Mouse (Mus musculus): ENCODE results near the gene Pxdc1. TPM values are rescaled to one million over a fixed set of nuclear protein-coding genes. Genes with fewer than 3 reads are reported as not detected.
A peak's percentile ranks its signal among the peaks of the same experiment; 100 is the strongest.

Gene Pxdc1
- polyA plus RNA-seq, 1 experiment from 2014 or later = 5.9 TPM

DNA sequence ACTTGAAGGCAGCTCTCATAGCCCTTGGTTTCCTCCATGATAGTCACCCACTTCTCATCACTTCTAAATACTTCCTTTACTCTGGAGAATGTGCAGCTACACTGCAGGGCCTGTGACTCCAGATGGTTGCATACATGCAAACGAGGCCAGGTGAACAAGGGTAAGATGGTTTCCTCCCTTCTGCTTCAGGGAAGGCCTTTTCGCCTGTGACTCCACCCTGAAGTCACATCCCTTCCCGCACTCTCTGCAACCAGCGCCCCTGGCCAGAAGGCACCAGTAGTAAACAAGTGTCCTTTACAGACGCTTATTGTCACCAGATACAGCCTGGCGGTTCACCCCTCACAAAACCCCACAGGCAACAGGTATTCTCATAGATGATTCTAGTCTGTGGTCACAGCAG lies 2.9 kb downstream of the Pxdc1 start:
- H3K27ac ChIP-seq = no peak overlapping the region
- peaks cover 66% of the 10 kb centered on the region for H3K27me3 ChIP-seq
- peaks cover 18% of the 10 kb centered on the region for H3K4me1 ChIP-seq (replicated peaks)
- H3K4me3 ChIP-seq (replicated peaks) = peak overlapping the region; percentile 62
- no peaks in the 10 kb centered on the region for H3K36me3 ChIP-seq
- H3K9ac ChIP-seq (replicated peaks) = no peak overlapping the region
- H3K4me2 ChIP-seq = peak overlapping the region; percentile 90
- WGBS = 43% methylated on average over 6 of the region's 6 CpGs
- ATAC-seq (ENCODE audit: insufficient number of reproducible peaks, insufficient read depth, low FRiP score, low TSS enrichment, low read depth) = no peak
- no peaks in the 10 kb centered on the region for H3K9me3 ChIP-seq

DNA sequence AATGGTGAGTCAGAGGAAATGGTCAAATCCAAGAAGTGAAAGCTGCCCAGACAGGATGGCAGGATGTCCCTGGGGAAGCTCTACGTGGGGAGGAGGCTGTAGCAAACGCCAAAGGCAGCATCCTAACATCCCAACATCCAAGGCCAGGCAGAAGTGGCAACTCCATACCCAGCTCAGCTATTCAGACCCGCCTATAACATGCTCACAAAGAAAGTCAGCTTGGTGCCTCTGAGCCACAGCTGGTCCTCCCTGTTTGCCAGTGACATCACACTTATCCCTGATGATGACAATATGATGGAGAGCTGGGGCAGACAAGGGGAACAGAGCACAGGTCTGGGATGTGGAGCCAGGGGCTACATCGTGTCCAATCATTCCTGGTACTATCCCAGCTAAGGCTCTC lies 5.5 kb downstream of the Pxdc1 start:
- no peak for ATAC-seq (ENCODE audit: insufficient number of reproducible peaks, insufficient read depth, low FRiP score, low TSS enrichment, low read depth)
- peaks cover 27% of the 10 kb centered on the region for H3K4me1 ChIP-seq (replicated peaks)
- H3K9ac ChIP-seq (replicated peaks) = no peak overlapping the region
- H3K9me3 ChIP-seq = no peaks in the 10 kb centered on the region
- no peak overlapping the region for H3K4me3 ChIP-seq (replicated peaks)
- no peak overlapping the region for H3K4me2 ChIP-seq
- WGBS = 73% methylated on average over 4 of the region's 4 CpGs
- H3K36me3 ChIP-seq = no peaks in the 10 kb centered on the region
- H3K27ac ChIP-seq = no peak overlapping the region
- peaks cover 48% of the 10 kb centered on the region for H3K27me3 ChIP-seq

DNA sequence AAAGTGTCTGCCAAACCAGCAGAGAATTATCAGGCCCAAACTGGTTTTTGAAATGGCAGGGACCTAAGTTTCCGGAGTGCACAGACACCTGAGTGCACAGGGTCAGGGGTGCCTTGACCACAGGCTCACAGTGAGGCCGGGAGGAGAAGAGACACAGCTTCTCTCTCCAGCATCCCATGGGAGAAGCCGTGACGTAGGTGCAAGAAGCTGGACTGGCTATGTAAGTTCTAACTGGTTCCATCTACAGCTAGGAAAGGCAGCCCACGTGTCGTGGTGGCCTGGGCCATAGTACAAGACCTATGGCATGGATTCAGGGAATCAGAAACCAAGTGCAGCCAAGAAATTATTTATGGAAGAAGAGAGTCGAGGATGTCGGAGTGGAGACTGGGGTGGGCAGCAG lies 6.1 kb downstream of the Pxdc1 start:
- Histone ChIP-seq H3K27me3 (peaks cover 45% of the 10 kb centered on the region), H3K9me3 (no peaks in the 10 kb centered on the region), H3K27ac (no peak overlapping the region), H3K9ac (replicated peaks) (no peak overlapping the region), H3K4me3 (replicated peaks) (no peak overlapping the region), H3K4me1 (replicated peaks) (peaks cover 25% of the 10 kb centered on the region), H3K4me2 (no peak overlapping the region), H3K36me3 (no peaks in the 10 kb centered on the region)
- ATAC-seq (ENCODE audit: insufficient number of reproducible peaks, insufficient read depth, low FRiP score, low TSS enrichment, low read depth) = no peak
- 83% methylated on average over 8 of the region's 8 CpGs for WGBS

DNA sequence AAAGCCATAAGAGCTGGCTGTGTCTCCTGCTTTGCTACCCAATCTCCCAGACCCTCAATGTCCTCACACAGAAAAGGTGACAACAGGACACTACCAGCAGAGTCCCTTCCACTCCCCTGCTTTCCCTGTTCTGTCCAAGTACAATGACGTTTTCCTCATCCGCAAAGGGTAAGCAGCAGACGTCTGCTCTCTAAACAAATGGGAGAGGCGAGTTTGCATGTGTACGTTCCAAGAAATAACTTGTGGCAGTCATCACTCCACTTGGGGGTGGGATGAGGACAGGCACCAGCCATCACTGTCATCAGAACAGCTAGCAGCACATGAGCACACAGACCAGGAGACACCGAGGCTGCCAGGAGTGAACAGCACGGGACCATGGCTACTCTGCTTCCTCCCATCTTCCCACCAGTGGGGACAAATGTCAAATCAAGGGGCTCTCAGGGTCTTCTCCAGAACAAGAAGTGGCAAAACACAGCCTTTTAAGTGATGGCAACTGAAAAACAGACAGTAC lies 7.0 kb downstream of the Pxdc1 start:
- Histone ChIP-seq H3K9me3 (no peaks in the 10 kb centered on the region), H3K4me2 (no peak overlapping the region), H3K27ac (no peak overlapping the region), H3K4me3 (replicated peaks) (no peak overlapping the region), H3K9ac (replicated peaks) (no peak overlapping the region), H3K36me3 (no peaks in the 10 kb centered on the region), H3K27me3 (peaks cover 40% of the 10 kb centered on the region), H3K4me1 (replicated peaks) (peaks cover 16% of the 10 kb centered on the region)
- WGBS = 81% methylated on average over 7 of the region's 7 CpGs
- ATAC-seq (ENCODE audit: insufficient number of reproducible peaks, insufficient read depth, low FRiP score, low TSS enrichment, low read depth) = no peak

DNA sequence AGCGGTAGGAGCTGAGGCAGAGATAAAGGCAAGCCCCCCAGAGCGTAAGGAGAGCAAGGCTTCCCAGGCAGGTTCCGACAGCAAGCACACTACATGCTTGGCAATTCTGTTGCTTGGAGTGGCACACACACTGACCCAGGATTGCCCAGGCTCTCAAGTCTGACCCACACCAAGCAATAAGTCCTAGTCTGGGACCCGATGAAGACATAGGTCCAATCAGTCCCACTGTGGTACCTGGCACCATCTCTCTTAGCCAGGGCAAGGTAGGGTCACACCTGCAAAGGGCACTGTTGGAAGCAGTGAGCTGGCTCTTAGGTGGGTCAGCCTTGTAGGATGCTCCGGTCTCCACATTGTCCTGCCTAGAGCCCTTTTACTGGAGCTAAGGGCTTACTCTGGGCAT lies 7.8 kb downstream of the Pxdc1 start:
- Histone ChIP-seq H3K9ac (replicated peaks) (no peak overlapping the region), H3K27ac (no peak overlapping the region), H3K9me3 (no peaks in the 10 kb centered on the region), H3K4me1 (replicated peaks) (peaks cover 10% of the 10 kb centered on the region), H3K27me3 (peaks cover 33% of the 10 kb centered on the region), H3K36me3 (no peaks in the 10 kb centered on the region), H3K4me3 (replicated peaks) (no peak overlapping the region), H3K4me2 (no peak overlapping the region)
- WGBS = 95% methylated on average over 5 of the region's 5 CpGs
- no peak for ATAC-seq (ENCODE audit: insufficient number of reproducible peaks, insufficient read depth, low FRiP score, low TSS enrichment, low read depth)

DNA sequence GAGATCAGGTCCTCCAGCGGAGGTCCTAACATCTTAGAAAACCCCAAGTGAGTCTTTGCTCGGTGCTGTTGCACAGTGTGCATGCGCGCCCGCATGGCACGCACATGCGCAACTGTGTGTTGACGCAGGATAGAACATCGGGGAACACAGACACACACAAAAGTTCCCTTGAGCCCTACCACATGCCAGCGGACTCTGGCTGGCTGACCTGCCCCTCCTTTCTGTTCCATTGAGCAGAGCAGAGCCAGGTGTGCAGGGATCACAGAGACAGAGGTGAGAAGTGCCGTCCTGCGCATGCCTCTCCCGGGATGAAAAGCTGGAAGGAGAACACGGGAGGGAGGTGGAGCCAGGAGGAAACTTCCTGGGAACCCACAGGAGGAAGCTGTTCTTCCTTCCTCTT lies 8.9 kb downstream of the Pxdc1 start:
- WGBS = 74% methylated on average over 14 of the region's 14 CpGs
- peaks cover 25% of the 10 kb centered on the region for H3K27me3 ChIP-seq
- peaks cover 10% of the 10 kb centered on the region for H3K4me1 ChIP-seq (replicated peaks)
- no peaks in the 10 kb centered on the region for H3K9me3 ChIP-seq
- no peak overlapping the region for H3K9ac ChIP-seq (replicated peaks)
- no peak overlapping the region for H3K4me3 ChIP-seq (replicated peaks)
- no peak overlapping the region for H3K27ac ChIP-seq
- no peak overlapping the region for H3K4me2 ChIP-seq
- ATAC-seq (ENCODE audit: insufficient number of reproducible peaks, insufficient read depth, low FRiP score, low TSS enrichment, low read depth) = no peak
- no peaks in the 10 kb centered on the region for H3K36me3 ChIP-seq

DNA sequence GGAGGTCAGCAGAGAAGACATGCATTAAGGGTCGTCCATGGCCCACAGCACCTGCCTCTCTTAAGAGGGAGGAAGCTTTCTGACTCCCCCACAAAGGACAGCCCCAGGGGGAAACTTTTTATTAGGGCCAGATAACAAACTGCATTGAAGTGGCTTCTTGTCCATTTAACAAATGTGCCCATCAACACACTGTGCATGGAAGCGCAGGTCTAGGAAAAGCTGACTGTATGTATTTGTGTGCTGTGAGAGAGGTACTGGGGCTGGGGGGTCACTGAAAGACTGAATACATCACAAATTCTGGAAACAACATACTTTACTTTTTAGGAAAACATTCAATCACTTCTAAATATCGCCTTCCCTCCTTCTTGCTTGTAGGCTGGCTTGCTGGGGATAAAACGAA lies 9.4 kb downstream of the Pxdc1 start:
- no peaks in the 10 kb centered on the region for H3K36me3 ChIP-seq
- H3K9ac ChIP-seq (replicated peaks) = no peak overlapping the region
- H3K4me2 ChIP-seq = no peak overlapping the region
- no peaks in the 10 kb centered on the region for H3K9me3 ChIP-seq
- 64% methylated on average over 4 of the region's 4 CpGs for WGBS
- peaks cover 10% of the 10 kb centered on the region for H3K4me1 ChIP-seq (replicated peaks)
- peaks cover 23% of the 10 kb centered on the region for H3K27me3 ChIP-seq
- ATAC-seq (ENCODE audit: insufficient number of reproducible peaks, insufficient read depth, low FRiP score, low TSS enrichment, low read depth) = no peak
- no peak overlapping the region for H3K4me3 ChIP-seq (replicated peaks)
- no peak overlapping the region for H3K27ac ChIP-seq

DNA sequence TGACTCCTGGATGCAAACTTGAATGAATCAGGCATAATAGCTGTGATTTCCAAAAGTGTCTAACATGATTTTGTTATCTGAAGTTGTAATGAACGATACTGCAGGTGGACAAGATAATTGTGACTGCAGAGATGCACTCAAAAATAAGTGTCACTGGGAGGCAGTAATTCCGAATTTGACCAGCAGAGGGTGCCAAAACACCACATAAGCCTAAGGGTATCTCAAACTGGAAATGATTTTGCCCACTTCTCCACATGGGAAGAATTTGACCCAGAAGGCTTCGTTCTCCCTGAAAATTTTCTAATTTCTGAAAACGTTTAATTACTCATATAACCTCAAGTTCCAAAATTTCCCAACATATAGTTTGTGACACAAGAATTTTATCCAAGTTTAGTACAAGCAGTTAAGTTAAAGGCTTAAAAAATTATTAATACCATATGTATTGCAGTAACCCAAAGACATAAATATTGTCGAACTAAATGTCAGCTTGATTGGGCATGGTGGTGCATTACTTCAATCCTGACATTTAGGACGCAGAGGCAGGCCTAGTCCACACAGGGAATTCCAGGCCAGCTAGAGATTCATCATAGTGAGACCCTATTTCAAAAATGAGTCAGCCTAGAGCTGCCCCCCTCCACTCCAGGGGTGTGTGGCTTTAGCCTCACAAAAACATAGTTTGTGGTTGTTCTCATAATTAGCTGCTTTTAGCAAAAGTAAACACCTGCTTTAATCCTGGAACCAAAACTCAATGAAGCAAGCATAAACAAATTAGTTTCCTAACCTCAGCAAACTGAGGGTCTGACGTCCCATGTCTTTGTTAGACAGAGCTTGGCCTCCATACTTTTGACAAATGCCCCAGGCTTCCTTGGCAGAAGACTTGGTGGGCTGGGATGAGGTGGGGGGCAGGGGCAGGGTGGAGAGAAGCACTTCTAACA lies 10.1 kb downstream of the Pxdc1 start:
- Histone ChIP-seq H3K27me3 (peaks cover 19% of the 10 kb centered on the region), H3K36me3 (no peaks in the 10 kb centered on the region), H3K4me3 (replicated peaks) (no peak overlapping the region), H3K9ac (replicated peaks) (no peak overlapping the region), H3K9me3 (no peaks in the 10 kb centered on the region), H3K4me2 (no peak overlapping the region), H3K4me1 (replicated peaks) (peaks cover 10% of the 10 kb centered on the region), H3K27ac (no peak overlapping the region)
- WGBS = 24% methylated on average over 7 of the region's 7 CpGs
- no peak for ATAC-seq (ENCODE audit: insufficient number of reproducible peaks, insufficient read depth, low FRiP score, low TSS enrichment, low read depth)

DNA sequence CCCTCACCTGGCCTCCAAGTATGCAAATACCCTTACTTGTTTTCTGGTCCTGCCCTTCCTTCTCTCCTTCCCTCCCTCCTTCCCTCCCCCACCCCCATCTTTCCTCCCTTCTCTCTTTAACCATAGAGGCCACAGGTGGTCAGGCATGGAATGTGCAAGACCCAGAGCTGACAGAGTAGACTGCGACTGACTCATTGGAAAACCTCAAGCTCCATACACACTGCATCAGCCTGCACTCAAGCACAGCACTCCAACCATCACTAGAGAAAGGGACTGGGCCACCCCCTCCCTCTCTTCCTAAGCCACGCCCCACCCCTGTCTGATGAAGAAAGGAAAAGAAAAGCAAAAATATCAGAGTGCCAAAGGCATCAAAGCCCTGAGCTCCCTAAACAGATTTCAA lies 12.2 kb downstream of the Pxdc1 start:
- Histone ChIP-seq H3K27ac (no peak overlapping the region), H3K9me3 (no peaks in the 10 kb centered on the region), H3K4me1 (replicated peaks) (peaks cover 10% of the 10 kb centered on the region), H3K4me3 (replicated peaks) (no peak overlapping the region), H3K9ac (replicated peaks) (no peak overlapping the region), H3K27me3 (peaks cover 7% of the 10 kb centered on the region; the same call in 1 of the 2 replicates), H3K36me3 (no peaks in the 10 kb centered on the region), H3K4me2 (no peak overlapping the region)
- ATAC-seq (ENCODE audit: insufficient number of reproducible peaks, insufficient read depth, low FRiP score, low TSS enrichment, low read depth) = no peak
- 67% methylated on average over 2 of the region's 2 CpGs for WGBS

DNA sequence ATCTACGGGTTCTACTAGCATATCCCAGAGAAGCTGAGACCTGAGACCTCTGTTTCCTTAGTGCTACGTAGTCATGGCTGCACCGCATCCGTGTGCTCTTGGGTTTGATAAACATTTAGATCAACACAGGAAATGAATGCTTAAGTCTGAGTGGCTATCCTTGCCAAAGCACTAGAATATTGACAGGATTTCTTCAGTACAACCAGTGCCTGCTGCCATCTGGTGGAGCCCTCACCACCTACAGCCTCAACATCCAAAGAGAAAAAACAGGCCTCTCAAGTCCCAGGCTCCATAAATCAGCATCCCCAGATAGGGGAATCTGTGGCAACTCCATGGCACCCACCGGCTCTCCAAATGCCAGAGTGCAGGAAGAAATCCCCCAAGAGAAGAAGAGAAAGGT lies 17.3 kb downstream of the Pxdc1 start:
- H3K27me3 ChIP-seq = no peaks in the 10 kb centered on the region
- H3K27ac ChIP-seq = no peak overlapping the region
- H3K9ac ChIP-seq (replicated peaks) = no peak overlapping the region
- no peaks in the 10 kb centered on the region for H3K4me1 ChIP-seq (replicated peaks)
- no peaks in the 10 kb centered on the region for H3K36me3 ChIP-seq
- no peak for ATAC-seq (ENCODE audit: insufficient number of reproducible peaks, insufficient read depth, low FRiP score, low TSS enrichment, low read depth)
- WGBS = 44% methylated on average over 5 of the region's 5 CpGs
- H3K4me2 ChIP-seq = no peak overlapping the region
- H3K4me3 ChIP-seq (replicated peaks) = no peak overlapping the region
- no peaks in the 10 kb centered on the region for H3K9me3 ChIP-seq

DNA sequence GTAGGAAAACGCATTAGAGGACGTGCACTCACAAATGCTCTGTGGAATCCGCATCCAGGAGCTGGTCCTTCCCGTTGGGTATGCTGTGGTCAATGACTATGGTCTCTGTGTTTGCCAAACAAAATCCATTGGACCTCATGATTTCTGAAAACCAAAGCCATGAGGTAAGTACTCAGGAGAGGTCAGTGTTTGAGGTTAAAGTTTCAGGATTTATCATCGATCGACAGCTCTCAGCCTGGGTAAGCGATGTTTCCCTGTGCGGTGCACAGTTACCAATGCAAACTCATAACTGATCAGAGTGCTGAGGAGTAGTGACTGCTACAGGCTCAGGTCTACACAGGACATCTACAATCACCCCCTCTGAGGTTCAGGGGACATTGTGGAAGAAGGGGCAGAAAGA lies 23.0 kb downstream of the Pxdc1 start:
- 93% methylated on average over 8 of the region's 8 CpGs for WGBS
- H3K36me3 ChIP-seq = no peaks in the 10 kb centered on the region

DNA sequence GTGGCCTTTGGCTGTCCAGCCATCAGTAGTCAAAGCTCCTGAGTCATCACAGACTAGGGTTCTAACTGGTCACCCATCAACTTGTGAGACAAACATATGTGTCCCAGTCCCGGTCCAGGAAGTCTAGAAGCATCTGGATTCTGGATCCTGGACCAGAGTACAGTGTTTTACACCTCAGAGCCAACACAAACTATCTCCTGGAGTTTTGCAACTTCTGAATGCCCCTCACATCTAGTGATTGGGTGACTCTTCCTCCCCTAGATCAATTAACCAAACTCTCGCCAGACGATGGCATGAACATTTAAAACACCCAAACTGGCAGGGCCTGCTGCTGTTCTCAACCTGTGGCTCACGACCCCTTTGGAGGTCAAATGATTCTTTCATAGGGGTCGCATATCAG lies 23.5 kb downstream of the Pxdc1 start:
- H3K4me2 ChIP-seq = no peak overlapping the region
- no peaks in the 10 kb centered on the region for H3K27me3 ChIP-seq
- no peak for ATAC-seq (ENCODE audit: insufficient number of reproducible peaks, insufficient read depth, low FRiP score, low TSS enrichment, low read depth)
- no peak overlapping the region for H3K9ac ChIP-seq (replicated peaks)
- no peak overlapping the region for H3K27ac ChIP-seq
- WGBS = 85% methylated on average over 5 of the region's 5 CpGs
- H3K4me3 ChIP-seq (replicated peaks) = no peak overlapping the region
- H3K4me1 ChIP-seq (replicated peaks) = no peaks in the 10 kb centered on the region
- no peaks in the 10 kb centered on the region for H3K9me3 ChIP-seq
- no peaks in the 10 kb centered on the region for H3K36me3 ChIP-seq

More for the DNA sequence above, 23.0 kb downstream of the Pxdc1 start:
- Histone ChIP-seq H3K4me2 (no peak overlapping the region), H3K27me3 (no peaks in the 10 kb centered on the region), H3K27ac (no peak overlapping the region), H3K4me3 (replicated peaks) (no peak overlapping the region), H3K9ac (replicated peaks) (no peak overlapping the region), H3K4me1 (replicated peaks) (no peaks in the 10 kb centered on the region), H3K9me3 (no peaks in the 10 kb centered on the region)
- no peak for ATAC-seq (ENCODE audit: insufficient number of reproducible peaks, insufficient read depth, low FRiP score, low TSS enrichment, low read depth)
